Mouse (Mus musculus) urinary bladder, postnatal 36 days (tissue): ENCODE measurements around the gene Syn3.
"Not testable (repeated sequence)": the region's sequence is repeated elsewhere in the genome, so short reads cannot be mapped to it uniquely, and the experiment has no call there.

Experiments used
- DNase-seq, 2 experiments: peaks; one replicate each; pipeline ENCODE4 v3.0.0; 2022; ENCODE audit warnings: low spot score in 2 of 2, mixed read lengths in 1 of 2

Syn3 gene

GRCm38 (mm10) chr10:86468612-86469546, 29.8 kb downstream of the Syn3 start:
- DNase-seq = no peak

- peak; percentile 79 to 80 for DNase-seq
These were observed 35.0 kb downstream of the Syn3 start for GRCm38 (mm10) chr10:86463538-86464199.

GRCm38 (mm10) chr10:86459643-86460042, 39.1 kb downstream of the Syn3 start:
- no peak for DNase-seq

- no peak for DNase-seq
These were observed 41.0 kb downstream of the Syn3 start for GRCm38 (mm10) chr10:86457665-86458209.

- DNase-seq = no peak
These were observed 41.5 kb downstream of the Syn3 start for GRCm38 (mm10) chr10:86457195-86457594.

- DNase-seq = no peak
These were observed 43.2 kb downstream of the Syn3 start for GRCm38 (mm10) chr10:86455296-86456055.

GRCm38 (mm10) chr10:86452326-86452995, 46.2 kb downstream of the Syn3 start:
- peak in 1 of 2 experiments; percentile 26 for DNase-seq

- DNase-seq = no peak
These were observed 47.4 kb downstream of the Syn3 start for GRCm38 (mm10) chr10:86451294-86451693.

- DNase-seq = no peak
These were observed 52.0 kb downstream of the Syn3 start for GRCm38 (mm10) chr10:86446649-86447048.

GRCm38 (mm10) chr10:86445207-86445606, 53.5 kb downstream of the Syn3 start:
- no peak for DNase-seq

- no peak for DNase-seq
These were observed 54.0 kb downstream of the Syn3 start for GRCm38 (mm10) chr10:86444665-86445064.

- no peak for DNase-seq
These were observed 56.9 kb downstream of the Syn3 start for GRCm38 (mm10) chr10:86441765-86442164.

- DNase-seq = no peak
These were observed 59.1 kb downstream of the Syn3 start for GRCm38 (mm10) chr10:86439640-86440039.

- DNase-seq = no peak
These were observed 61.4 kb downstream of the Syn3 start for GRCm38 (mm10) chr10:86437294-86437693.

GRCm38 (mm10) chr10:86435006-86435405, 63.7 kb downstream of the Syn3 start:
- DNase-seq = not testable (repeated sequence)

GRCm38 (mm10) chr10:86429651-86430050, 69.0 kb downstream of the Syn3 start:
- no peak for DNase-seq

GRCm38 (mm10) chr10:86427956-86428355, 70.7 kb downstream of the Syn3 start:
- no peak for DNase-seq

GRCm38 (mm10) chr10:86425690-86426530, 72.8 kb downstream of the Syn3 start:
- no peak for DNase-seq

- no peak for DNase-seq
These were observed 76.8 kb downstream of the Syn3 start for GRCm38 (mm10) chr10:86421731-86422370.

- DNase-seq = peak in 1 of 2 experiments; percentile 23
These were observed 79.8 kb downstream of the Syn3 start for GRCm38 (mm10) chr10:86418931-86419330.
